Mouse (Mus musculus) left cerebral cortex, adult 8-10 months (tissue): Measurements from ENCODE around the gene Trim42. TPM values are rescaled to one million over a fixed set of nuclear protein-coding genes. Genes with fewer than 3 reads are reported as not detected.

ENCODE experiments used
- DNase-seq, 2 experiments: peaks; one replicate each; pipeline ENCODE4 v3.0.0; 2022; ENCODE audit warnings: low spot score in 2 of 2
- total RNA-seq, 4 experiments: library from RNA; stranded (reverse); gene quantifications; 2 replicates each; pipeline ENCODE4 v1.2.4; 2022

The Trim42 gene
- total RNA-seq = not detected

DNA sequence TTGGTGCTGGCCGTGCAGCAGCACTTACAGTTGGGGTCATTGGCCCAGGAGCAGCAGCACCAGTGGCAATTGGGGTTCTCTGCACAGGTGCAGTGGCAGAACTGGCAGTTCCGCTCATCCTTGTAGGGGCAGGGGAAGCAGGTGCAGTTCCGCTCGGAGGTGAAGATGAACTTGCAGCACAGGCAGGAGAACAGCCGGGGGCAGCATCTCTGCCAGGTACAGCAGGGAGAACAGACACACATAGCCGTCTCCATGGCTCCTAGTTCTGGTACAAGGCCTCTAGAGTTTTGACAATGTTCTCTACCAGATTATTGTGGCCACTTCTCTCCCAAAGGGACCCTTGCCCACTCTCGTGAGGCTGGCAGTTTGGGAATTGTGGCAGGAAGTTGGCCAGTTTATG is at the start of gene Trim42:
Gene Trim42 (minus strand): TSS at position 368 of the 400 bp plus-strand sequence.
- DNase-seq = no peak

DNA sequence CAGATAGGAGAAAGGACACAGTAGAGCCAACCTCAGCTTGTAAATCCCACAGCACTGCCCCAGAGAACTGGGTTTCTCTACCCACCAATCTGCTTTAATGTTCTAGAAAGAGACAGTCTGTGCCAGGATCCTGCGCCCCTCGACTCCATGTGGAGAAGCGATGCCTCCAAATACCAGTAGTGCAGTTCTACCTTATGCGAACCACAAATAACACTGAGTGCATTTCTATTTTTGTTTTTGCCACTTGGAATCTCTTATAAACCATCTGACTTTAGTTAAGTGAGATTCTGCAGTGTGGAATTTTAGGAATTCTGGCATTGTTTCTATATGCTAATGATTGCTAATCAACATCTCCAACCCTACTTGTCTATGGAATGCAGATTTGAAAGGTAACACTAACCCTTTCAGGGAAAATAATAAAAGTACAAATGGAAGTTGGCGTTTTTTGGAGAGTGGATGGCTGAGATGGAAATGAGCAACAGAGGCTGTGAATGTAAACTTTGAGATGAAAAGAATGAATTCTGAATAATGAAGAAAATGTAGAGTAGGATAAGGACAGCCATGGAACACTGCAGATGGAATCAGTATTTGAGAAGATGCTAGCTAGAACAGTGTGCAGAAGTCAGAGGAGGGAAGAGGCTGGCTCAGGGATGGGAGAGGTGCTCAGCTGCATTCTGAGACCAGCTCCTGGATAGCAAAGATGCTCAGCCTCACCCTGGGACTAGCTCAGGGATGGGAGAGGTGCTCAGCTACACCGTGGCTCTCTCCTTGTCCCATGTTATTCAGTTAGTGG is 45.3 kb upstream of the Trim42 start:
- no peak for DNase-seq

DNA sequence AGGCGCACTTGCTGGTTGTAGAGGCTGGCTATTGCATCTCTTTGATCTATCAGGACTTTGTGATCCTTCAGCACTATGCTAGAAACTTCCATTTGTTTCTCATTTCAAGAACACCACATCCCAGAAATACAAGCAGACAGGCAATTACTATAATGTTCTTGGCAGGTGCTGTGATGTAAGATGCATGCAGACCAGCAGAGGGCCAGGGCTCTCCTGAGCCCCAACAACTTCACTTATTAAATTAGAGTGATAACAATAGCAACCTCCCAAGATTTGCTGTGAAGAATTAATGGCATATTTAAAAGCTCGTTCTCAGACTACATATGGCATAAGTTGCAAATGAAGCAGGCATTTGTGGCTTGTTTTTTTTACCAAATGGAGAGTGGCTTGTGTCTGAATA is 38.4 kb upstream of the Trim42 start:
- no peak for DNase-seq

DNA sequence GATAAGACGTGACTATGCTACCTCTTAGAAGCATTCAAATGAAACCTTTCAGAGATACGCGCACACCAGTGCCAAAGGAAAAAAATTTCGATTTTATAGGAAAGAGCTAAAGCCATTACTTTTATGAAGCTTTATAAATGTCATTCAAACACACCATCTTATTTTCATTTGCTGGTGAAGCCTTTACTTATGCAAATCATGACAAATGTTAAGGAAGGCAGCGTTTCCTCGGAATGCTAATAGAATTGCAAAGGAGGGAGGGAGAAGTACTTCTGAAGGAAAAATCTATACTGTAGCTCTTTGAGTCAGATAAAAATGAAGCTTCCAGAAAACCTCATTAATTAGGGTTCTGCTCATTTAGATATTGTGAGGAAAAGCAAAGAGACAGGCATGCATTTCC is 13.3 kb downstream of the Trim42 start:
- no peak for DNase-seq

DNA sequence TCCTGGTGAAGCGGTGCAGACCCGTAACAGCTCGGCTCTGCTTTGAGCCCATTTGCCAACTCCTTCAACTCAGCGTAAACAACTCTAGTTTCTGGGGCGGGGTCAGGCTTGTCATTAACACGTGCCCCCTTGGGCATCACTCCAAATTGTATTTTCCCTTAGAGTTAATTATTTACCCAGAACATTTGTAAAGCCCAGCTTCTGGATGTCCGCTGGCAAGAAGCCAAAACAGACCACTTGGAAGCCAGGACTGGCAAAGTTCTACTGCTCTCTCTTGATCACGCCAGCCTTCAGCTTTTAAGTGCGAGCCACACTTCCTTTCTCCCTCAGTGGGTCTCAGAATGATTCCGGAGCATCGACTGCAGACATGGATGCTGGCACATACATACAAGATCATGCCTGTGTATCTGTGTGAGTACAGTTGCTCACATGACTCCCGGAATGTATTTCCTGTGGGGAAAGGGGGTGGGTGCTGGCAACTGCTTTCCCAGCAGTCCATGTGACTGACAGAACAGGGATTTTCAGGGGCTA is 24.9 kb downstream of the Trim42 start:
- no peak for DNase-seq

DNA sequence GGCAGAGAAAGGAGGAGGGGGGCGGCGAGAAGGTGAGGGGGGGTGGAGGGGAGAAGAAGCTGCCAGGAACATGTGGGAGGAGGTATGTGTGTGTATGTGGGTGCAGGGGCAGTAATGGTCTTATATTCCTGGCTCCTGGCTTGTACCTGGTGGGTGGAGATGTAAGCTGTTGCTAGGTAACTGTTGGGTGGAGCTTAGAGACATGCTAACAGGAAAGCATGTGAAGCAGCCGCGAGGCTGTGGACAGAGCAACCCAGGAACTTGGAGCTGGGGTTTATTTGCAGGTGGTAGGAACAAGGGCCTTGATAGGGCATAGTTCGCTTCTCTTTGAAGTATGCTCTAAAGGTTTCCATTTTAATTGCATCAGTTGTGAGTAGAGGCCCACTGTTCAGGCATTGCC is 28.0 kb downstream of the Trim42 start:
- DNase-seq = no peak

DNA sequence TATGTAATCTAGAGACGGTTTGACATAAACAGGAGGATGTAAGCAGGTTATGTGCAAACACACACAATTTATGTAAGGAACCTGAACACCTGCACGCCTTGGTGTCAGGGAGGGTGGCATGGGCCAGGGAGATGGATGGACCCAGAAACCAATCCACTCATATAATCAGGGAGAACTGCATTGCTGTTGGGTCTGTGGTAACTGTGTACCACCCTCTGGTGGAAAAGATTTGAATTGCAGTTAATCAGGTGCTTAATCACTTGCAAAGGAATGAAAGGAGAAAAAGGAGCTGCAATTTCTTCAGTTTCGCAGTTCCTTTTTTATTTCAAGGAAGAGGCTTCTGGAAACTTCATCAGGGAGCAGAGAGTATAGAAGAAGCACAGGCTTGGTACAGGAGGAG is 46.9 kb downstream of the Trim42 start:
- DNase-seq = no peak

DNA sequence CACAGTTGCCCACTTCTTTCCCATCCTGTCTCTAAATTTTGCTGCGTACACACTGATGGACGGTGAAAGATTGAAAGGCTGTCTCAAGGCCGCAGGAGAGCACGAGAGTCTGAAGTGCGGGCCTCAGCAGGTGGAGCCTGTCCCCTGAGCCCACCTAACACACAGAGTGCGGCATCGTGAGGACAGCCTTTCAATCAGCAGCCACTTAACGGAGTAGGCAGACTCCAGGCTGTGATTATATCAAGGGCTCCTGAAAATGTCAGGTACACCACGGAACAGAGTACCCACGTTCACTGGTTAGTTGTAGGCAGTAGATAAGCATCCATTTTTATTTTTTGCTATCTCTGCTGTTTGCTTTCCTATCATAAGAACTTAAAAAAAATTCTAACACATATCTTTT is 47.6 kb downstream of the Trim42 start:
- DNase-seq = no peak

DNA sequence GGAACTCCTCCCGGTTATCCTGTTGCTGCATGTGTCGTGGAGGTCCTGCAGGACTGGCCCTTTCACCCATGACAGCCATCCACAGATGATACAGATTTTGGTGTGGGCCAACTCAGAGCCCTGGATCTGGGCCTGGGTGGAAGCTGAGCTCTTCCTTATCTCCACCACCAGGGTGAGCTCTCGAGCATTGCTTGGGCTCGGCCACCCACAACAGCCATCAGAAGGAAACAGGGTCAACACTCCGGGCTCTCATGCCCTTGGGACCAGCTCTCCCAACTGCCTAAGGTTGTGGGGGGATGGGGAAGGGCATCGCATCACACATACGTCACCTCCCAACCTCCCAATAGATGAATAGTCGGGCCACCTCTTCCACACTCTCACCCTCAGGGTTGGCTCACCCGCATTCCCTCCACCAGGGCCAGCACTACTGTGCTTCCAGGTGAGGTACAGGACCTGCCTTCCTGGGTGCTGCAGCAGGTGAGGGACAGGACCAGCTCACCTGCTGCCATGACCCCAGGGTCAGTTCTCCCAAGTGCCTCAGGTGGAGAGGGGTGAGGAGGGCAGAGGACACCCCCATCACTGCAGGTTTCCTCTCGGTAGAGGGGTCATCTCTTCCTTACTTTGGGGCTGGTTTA is 54.2 kb downstream of the Trim42 start:
- DNase-seq = no peak

DNA sequence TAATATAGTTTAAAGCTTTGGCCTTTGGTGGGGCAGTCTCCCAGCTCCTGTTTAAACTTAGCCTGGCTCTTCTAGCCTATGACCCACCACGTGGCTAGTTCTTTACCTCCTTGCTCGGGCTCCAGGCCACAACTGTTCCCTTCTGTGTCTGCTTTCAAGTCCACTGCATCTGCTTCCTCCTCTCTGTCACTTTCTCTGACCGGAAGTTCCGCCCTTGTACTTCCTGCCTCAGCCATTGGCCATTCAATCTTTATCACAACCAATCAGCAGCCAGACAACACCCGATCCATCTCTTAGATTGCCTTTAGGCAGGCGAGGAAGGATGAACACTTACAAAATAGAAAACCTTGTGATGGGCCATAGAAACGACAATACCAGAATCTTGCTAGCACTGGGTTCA is 58.1 kb downstream of the Trim42 start:
- DNase-seq = no peak

DNA sequence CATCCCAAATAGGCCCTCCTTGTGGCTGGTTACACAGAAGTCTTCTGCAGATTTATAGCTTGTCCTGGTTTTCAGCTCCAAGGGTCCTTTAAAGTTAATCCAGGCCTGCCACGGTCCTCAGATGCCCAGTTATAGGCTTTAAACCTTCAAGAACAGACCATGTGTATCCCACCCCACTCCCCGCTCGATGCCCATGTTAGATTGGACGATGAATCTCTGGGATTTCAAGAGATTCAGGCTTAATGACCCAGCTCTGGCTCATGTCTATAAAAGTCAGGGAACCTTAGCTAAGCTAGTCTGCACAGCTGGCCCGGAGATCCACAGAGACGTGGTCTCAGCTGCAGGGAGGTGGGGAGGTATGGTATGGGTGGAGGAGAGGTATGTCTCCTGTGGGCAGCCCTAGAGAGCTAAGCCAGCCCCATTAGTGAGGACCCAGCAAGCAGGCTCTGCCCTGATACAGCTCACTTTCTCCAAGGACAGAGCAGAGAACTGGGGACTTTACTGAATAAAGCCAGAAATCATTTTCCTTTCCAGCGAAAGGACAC is 60.2 kb downstream of the Trim42 start:
- no peak for DNase-seq

DNA sequence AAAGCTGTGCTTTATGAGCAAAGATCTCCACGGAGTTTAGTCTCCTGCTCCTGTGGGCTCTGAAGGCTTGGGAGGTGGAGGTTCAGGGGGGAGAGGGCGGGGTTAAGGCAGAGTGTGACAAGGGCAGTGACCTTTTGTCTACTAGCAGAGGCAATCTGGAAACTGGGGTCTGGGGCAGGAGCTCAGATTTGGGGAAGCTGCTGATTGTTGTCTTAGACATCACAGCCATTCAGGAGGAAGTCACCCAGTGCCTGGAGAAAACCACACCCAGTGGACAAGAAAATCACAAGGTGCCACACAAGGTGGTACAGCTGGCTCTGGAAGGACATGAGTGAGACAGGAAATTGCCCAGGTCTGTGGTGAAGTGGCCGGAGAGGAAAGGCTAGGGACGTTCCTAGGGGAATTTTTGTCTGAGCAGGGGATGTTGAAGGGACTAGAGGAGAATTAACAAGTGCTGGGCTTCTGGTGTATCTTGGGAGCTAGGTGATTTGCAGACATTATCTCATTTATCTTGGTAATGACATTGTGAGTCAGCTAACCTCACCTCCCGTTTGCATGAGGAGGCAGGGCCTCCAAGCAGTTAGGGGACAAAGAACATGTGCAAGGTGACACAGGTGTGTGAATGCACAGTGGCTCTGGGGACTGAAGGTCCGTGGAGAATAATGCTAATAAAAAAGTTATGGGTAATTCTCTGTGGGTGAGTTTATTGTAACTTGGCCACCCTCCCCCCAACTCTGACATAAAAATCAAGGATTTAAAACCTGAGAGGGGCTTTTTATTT is 61.9 kb downstream of the Trim42 start:
- DNase-seq = no peak
